Mouse (Mus musculus) forebrain, embryonic 10.5 days (tissue): ENCODE data around the gene Ggps1. TPM values are rescaled to one million over a fixed set of nuclear protein-coding genes. Genes with fewer than 3 reads are reported as not detected.

Source experiments
- DNase-seq: peaks from one replicate; pipeline ENCODE4 v3.0.0-alpha.2; 2017; ENCODE audit warnings: low spot score; ENCODE audit errors: extremely low spot score
- H3K27ac ChIP-seq: fragments of 300-500 bp; sonication (generic); 2 replicates; pipeline ENCODE4 v1.5.1; 2016; ENCODE audit warnings: mild to moderate bottlenecking
- H3K27me3 ChIP-seq: fragments of 300-500 bp; sonication (generic); 2 replicates; pipeline ENCODE4 v1.6.1; 2016; ENCODE audit warnings: mild to moderate bottlenecking; ENCODE audit not compliant: poor library complexity, severe bottlenecking
- H3K36me3 ChIP-seq: fragments of 300-500 bp; sonication (generic); replicated peaks from 2 replicates; pipeline ENCODE4 v1.6.1; 2016; ENCODE audit warnings: mild to moderate bottlenecking, moderate library complexity
- H3K4me1 ChIP-seq: fragments of 300-500 bp; sonication (generic); 2 replicates; pipeline ENCODE4 v1.6.1; 2016
- H3K4me3 ChIP-seq: fragments of 300-500 bp; sonication (generic); 2 replicates; pipeline ENCODE4 v1.5.1; 2016; ENCODE audit warnings: mild to moderate bottlenecking, moderate library complexity
- H3K9me3 ChIP-seq: fragments of 300-500 bp; sonication (generic); 2 replicates; pipeline ENCODE4 v1.6.1; 2016; ENCODE audit warnings: mild to moderate bottlenecking, moderate library complexity
- WGBS: fragments of 180-500 bp; shearing (Covaris S2); methylation state at CpG from one replicate; pipeline ENCODE4 v1.1.7; 2016; 5-methylcytosine and 5-hydroxymethylcytosine counted together
- polyA plus RNA-seq: library from polyadenylated mRNA; unstranded; fragments of >200 nt; fragmentation: Nextera tagmentation; extraction: Ambion mirVana; gene quantifications from 2 replicates; pipeline ENCODE4 v1.2.1, GENCODE M21; 2016

The Ggps1 gene
- polyA plus RNA-seq, 1 experiment from 2014 or later = 56.3 TPM

GRCm38 (mm10) chr13:14002706-14003105 is 60.6 kb downstream of the Ggps1 start:
- H3K4me3 ChIP-seq = no peak overlapping the region
- no peaks in the 10 kb centered on the region for H3K4me1 ChIP-seq
- H3K27me3 ChIP-seq = no peaks in the 10 kb centered on the region
- WGBS = 94% methylated on average over 2 of the region's 2 CpGs
- H3K36me3 ChIP-seq = peaks cover 89% of the 10 kb centered on the region
- H3K27ac ChIP-seq = no peak overlapping the region
- H3K9me3 ChIP-seq = no peaks in the 10 kb centered on the region
- DNase-seq = no peak

Other genes with a start within 250 kb of the Ggps1 start
- 48.1 and 53.6 TPM in 2 replicates for gene B3galnt2, start 109.0 kb downstream of the Ggps1 start, polyA plus RNA-seq
- 48.4 and 49.7 TPM in 2 replicates for gene Tbce, start 23.9 kb downstream of the Ggps1 start, polyA plus RNA-seq
- 67.2 and 71.4 TPM in 2 replicates for gene Arid4b, start 256 bp downstream of the Ggps1 start, polyA plus RNA-seq